In the genomic region with DNA sequence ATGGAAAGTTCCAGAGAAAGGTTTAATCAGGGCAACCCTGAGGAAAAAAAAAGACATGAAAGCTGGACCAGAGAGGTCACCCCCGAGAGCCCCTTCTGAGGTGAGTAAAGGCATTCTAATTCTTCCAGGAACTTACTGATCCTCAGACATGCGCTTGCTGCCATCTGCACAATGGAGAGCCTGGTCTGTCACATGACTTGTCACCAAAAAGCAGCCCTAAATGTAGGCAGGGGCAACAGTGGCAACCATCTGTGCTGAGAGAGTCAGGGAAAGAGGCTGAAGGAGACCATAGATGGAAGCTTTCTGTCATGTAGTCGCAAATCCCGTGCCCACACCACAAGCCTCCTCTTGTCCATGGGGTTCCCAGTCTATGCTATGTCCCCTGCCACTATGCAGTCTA, we compare ENCODE assay signal across 24 mouse cellular contexts.
DNase-seq lines count a peak whose midpoint lies in the region; ATAC-seq and TF ChIP-seq lines count a peak whose summit lies in the region.
"Had no signal": no experiment of that assay in that cellular context is flagged by ENCODE, and none has a peak within 500 bp of the region (broad histone marks: within the 10 kb centered on the region; RNA-seq: fewer than 3 reads in every experiment).

No protein-coding gene starts in this region.

- H3K4me2 ChIP-seq in hindbrain, embryonic 12.5 days (replicated peaks) = no peak overlapping the region
- no peak overlapping the region for H3K4me2 ChIP-seq in hindbrain, embryonic 16.5 days (ENCODE audit: low read length)
- H3K4me2 ChIP-seq in forebrain, embryonic 16.5 days (ENCODE audit: low read length) = no peak overlapping the region; the same call in 1 of the 2 replicates
- H3K4me2 ChIP-seq: embryonic facial prominence, embryonic 12.5 days; liver, embryonic 13.5 days; midbrain, embryonic 12.5 days; neural tube, embryonic 12.5 days; stomach, embryonic 15.5 days had no signal

- peak overlapping the region; percentile 19; the same call in 1 of the 2 replicates for H3K27ac ChIP-seq in hindbrain, embryonic 12.5 days
- H3K27ac ChIP-seq in hindbrain, embryonic 16.5 days (ENCODE audit: low read depth, low read length) = no peak overlapping the region
- H3K27ac ChIP-seq in forebrain, embryonic 10.5 days = peak overlapping the region; percentile 31; the same call in 1 of the 2 replicates
- H3K27ac ChIP-seq in forebrain, embryonic 16.5 days (ENCODE audit: low read length) = peak overlapping the region; percentile 56
- H3K27ac ChIP-seq in thymus, adult 2 months (ENCODE audit: control insufficient read depth, insufficient read depth, low read length) = no peak overlapping the region
- H3K27ac ChIP-seq: embryonic facial prominence, embryonic 12.5 days; layer of hippocampus, adult 2 months; liver, embryonic 13.5 days; midbrain, embryonic 12.5 days; neural tube, embryonic 12.5 days; stomach, embryonic 15.5 days had no signal

- peaks cover 25% of the 10 kb centered on the region for H3K4me1 ChIP-seq in hindbrain, embryonic 12.5 days
- peaks cover 4% of the 10 kb centered on the region for H3K4me1 ChIP-seq in hindbrain, embryonic 16.5 days (ENCODE audit: control insufficient read depth, insufficient read depth, low read depth, low read length)
- peaks cover 44% of the 10 kb centered on the region for H3K4me1 ChIP-seq in forebrain, embryonic 10.5 days
- H3K4me1 ChIP-seq in forebrain, embryonic 16.5 days (replicated peaks; ENCODE audit: control insufficient read depth, insufficient read depth, low read length) = peaks cover 15% of the 10 kb centered on the region
- no peaks in the 10 kb centered on the region for H3K4me1 ChIP-seq in thymus, adult 2 months (replicated peaks; ENCODE audit: control insufficient read depth, insufficient read depth, low read length)
- H3K4me1 ChIP-seq: liver, embryonic 13.5 days; stomach, embryonic 15.5 days had no signal

- TF ChIP-seq POLR2A in brain, embryonic 14.5 days (IDR thresholded peaks at IDR 0.05; ENCODE audit: borderline replicate concordance, extremely low read depth, insufficient read depth, insufficient read length, poor library complexity, severe bottlenecking) = no peak
- no peak for TF ChIP-seq POLR2A in thymus, adult 2 months (IDR thresholded peaks at IDR 0.05; ENCODE audit: control insufficient read depth, extremely low read depth, insufficient read depth, low read length, poor library complexity)

- H3K27me3 ChIP-seq in hindbrain, embryonic 12.5 days = no peaks in the 10 kb centered on the region
- H3K27me3 ChIP-seq in hindbrain, embryonic 16.5 days (replicated peaks; ENCODE audit: control insufficient read depth, insufficient read depth, low read length) = no peaks in the 10 kb centered on the region
- no peaks in the 10 kb centered on the region for H3K27me3 ChIP-seq in forebrain, embryonic 10.5 days (ENCODE audit: poor library complexity, severe bottlenecking)
- H3K27me3 ChIP-seq in forebrain, embryonic 16.5 days (replicated peaks; ENCODE audit: control insufficient read depth, insufficient read depth, low read length) = no peaks in the 10 kb centered on the region
- H3K27me3 ChIP-seq in thymus, adult 2 months (ENCODE audit: control insufficient read depth, insufficient read depth, low read length) = no peaks in the 10 kb centered on the region
- H3K27me3 ChIP-seq: embryonic facial prominence, embryonic 12.5 days; liver, embryonic 13.5 days; neural tube, embryonic 12.5 days; stomach, embryonic 15.5 days had no signal

- no peak for TF ChIP-seq CTCF in brain, embryonic 14.5 days (IDR thresholded peaks at IDR 0.05; ENCODE audit: borderline replicate concordance, extremely low read depth, insufficient read depth, insufficient read length)
- no peak for TF ChIP-seq CTCF in thymus, adult 2 months (IDR thresholded peaks at IDR 0.05; ENCODE audit: borderline replicate concordance, control insufficient read depth, extremely low read depth, insufficient read depth, low read length, poor library complexity)

- 60% methylated on average over 4 of the region's 4 CpGs for WGBS in hindbrain, embryonic 12.5 days
- WGBS in hindbrain, embryonic 16.5 days = 48% methylated on average over 4 of the region's 4 CpGs
- WGBS in forebrain, embryonic 10.5 days = 74% methylated on average over 4 of the region's 4 CpGs
- 29% methylated on average over 4 of the region's 4 CpGs for WGBS in forebrain, embryonic 16.5 days
- 87% methylated on average over 4 of the region's 4 CpGs for WGBS in thymus, adult 2 months

- DNase-seq in brain, embryonic 14.5 days (ENCODE audit: low read depth) = peak; percentile 74
- no peak for DNase-seq in forebrain, embryonic 10.5 days (ENCODE audit: extremely low spot score, low spot score)
- DNase-seq in thymus, adult 2 months = no peak
- DNase-seq in cerebellum, postnatal 4 days (ENCODE audit: low spot score in 2 of 2) = no peak
- no peak for DNase-seq in thymus, postnatal 10 days (ENCODE audit: low spot score in 2 of 2)
- DNase-seq: adrenal gland, postnatal 25 days; cerebellum, adult 11 months; gastrocnemius, postnatal 14 days; heart, postnatal 4 days; kidney, adult 8-10 months; kidney, postnatal 14 days; liver, embryonic 13.5 days; lung, adult 2 months; lung, postnatal 14 days; thymus, postnatal 4 days had no signal

- H3K36me3 ChIP-seq in hindbrain, embryonic 12.5 days = no peaks in the 10 kb centered on the region
- H3K36me3 ChIP-seq in hindbrain, embryonic 16.5 days (ENCODE audit: control insufficient read depth, insufficient read depth, low read length) = no peaks in the 10 kb centered on the region
- no peaks in the 10 kb centered on the region for H3K36me3 ChIP-seq in forebrain, embryonic 10.5 days (replicated peaks)
- no peaks in the 10 kb centered on the region for H3K36me3 ChIP-seq in forebrain, embryonic 16.5 days (ENCODE audit: control insufficient read depth, insufficient read depth)
- no peaks in the 10 kb centered on the region for H3K36me3 ChIP-seq in thymus, adult 2 months (ENCODE audit: control insufficient read depth, insufficient read depth, low read length)
- H3K36me3 ChIP-seq: embryonic facial prominence, embryonic 12.5 days; liver, embryonic 13.5 days; midbrain, embryonic 12.5 days; neural tube, embryonic 12.5 days; stomach, embryonic 15.5 days had no signal

- H3K4me3 ChIP-seq in hindbrain, embryonic 12.5 days = no peak overlapping the region
- no peak overlapping the region for H3K4me3 ChIP-seq in hindbrain, embryonic 16.5 days (ENCODE audit: low read length)
- H3K4me3 ChIP-seq in forebrain, embryonic 10.5 days = no peak overlapping the region
- H3K4me3 ChIP-seq in forebrain, embryonic 16.5 days (replicated peaks; ENCODE audit: low read length) = no peak overlapping the region
- no peak overlapping the region for H3K4me3 ChIP-seq in thymus, adult 2 months (ENCODE audit: control insufficient read depth, insufficient read depth, low read length)
- H3K4me3 ChIP-seq: embryonic facial prominence, embryonic 12.5 days; layer of hippocampus, adult 2 months; liver, embryonic 13.5 days; midbrain, embryonic 12.5 days; neural tube, embryonic 12.5 days; stomach, embryonic 15.5 days had no signal

- no peak for ATAC-seq in hindbrain, embryonic 12.5 days (ENCODE audit: low FRiP score)
- no peak for ATAC-seq in hindbrain, embryonic 16.5 days
- peak; percentile 63; the same call in 1 of the 2 replicates for ATAC-seq in forebrain, embryonic 16.5 days
- ATAC-seq: CD4-positive, CD25-positive, alpha-beta regulatory T cell, adult 4 months had no signal

- H3K9me3 ChIP-seq in hindbrain, embryonic 12.5 days (replicated peaks) = no peaks in the 10 kb centered on the region
- H3K9me3 ChIP-seq in hindbrain, embryonic 16.5 days (ENCODE audit: control insufficient read depth, low read length) = no peaks in the 10 kb centered on the region
- no peaks in the 10 kb centered on the region for H3K9me3 ChIP-seq in forebrain, embryonic 10.5 days
- H3K9me3 ChIP-seq in forebrain, embryonic 16.5 days (ENCODE audit: control insufficient read depth, low read length) = no peaks in the 10 kb centered on the region
- H3K9me3 ChIP-seq: embryonic facial prominence, embryonic 12.5 days; liver, embryonic 13.5 days; midbrain, embryonic 12.5 days; neural tube, embryonic 12.5 days; stomach, embryonic 15.5 days had no signal

- no peak overlapping the region for H3K9ac ChIP-seq in hindbrain, embryonic 12.5 days
- H3K9ac ChIP-seq in hindbrain, embryonic 16.5 days (ENCODE audit: low read depth, low read length) = no peak overlapping the region
- no peak overlapping the region for H3K9ac ChIP-seq in forebrain, embryonic 16.5 days (replicated peaks; ENCODE audit: low read depth, low read length)
- H3K9ac ChIP-seq: embryonic facial prominence, embryonic 12.5 days; liver, embryonic 13.5 days; midbrain, embryonic 12.5 days; neural tube, embryonic 12.5 days; stomach, embryonic 15.5 days had no signal

Comparison
In these comparisons a context has a peak if more than half of its experiments do, and no peak if none do; other contexts are left out.
1. H3K27ac ChIP-seq: peak in hindbrain, embryonic 12.5 days (single experiment), forebrain, embryonic 10.5 days (single experiment) and forebrain, embryonic 16.5 days (single experiment); none in hindbrain, embryonic 16.5 days (single experiment) and thymus, adult 2 months (single experiment).